Mouse (Mus musculus) thymus, postnatal 10 days (tissue): ENCODE measurements around the gene Mapk3.
"Not testable (repeated sequence)": the region's sequence is repeated elsewhere in the genome, so short reads cannot be mapped to it uniquely, and the experiment has no call there.

Experiments
- DNase-seq, 2 experiments: peaks; one replicate each; pipeline ENCODE4 v3.0.0; 2021; ENCODE audit warnings: low spot score in 2 of 2

Gene Mapk3

DNA sequence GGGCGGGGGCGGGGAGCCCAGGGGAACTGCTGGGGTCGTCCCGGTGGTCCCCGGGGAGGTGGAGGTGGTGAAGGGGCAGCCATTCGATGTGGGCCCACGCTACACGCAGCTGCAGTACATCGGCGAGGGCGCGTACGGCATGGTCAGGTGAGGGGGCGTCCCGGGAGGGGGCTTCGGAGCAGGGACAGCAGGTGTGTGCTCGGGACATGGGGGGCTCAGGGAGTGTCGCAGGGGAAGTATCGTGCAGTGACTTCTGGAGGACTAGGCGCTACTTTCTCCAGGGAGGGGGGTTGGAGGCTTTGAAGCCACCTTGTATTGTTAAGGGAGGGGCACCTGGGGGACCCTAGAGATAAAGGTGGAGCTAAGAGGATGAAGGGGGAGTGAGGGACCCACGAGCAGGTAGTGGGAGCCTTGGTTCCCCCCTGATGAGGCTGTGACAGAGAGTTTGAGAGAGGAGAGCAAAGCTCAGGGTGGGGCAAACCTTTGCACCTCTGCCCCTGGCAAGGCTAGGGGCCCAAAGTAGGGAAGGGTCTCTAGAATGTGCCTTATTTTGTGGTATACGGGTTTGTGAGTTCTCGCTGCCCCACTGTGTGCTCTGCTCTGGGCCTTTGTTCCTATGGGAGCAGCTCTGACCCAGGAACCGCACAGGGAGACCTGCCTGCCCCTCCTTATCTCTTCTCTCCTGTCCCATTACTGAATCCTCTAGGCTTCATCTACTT, 430 bp downstream of the Mapk3 start:
- DNase-seq: peak in 1 of 2 experiments; percentile 68

- DNase-seq: no peak
These were observed 996 bp downstream of the Mapk3 start for GRCm38 (mm10) chr7:126760391-126760802.

DNA sequence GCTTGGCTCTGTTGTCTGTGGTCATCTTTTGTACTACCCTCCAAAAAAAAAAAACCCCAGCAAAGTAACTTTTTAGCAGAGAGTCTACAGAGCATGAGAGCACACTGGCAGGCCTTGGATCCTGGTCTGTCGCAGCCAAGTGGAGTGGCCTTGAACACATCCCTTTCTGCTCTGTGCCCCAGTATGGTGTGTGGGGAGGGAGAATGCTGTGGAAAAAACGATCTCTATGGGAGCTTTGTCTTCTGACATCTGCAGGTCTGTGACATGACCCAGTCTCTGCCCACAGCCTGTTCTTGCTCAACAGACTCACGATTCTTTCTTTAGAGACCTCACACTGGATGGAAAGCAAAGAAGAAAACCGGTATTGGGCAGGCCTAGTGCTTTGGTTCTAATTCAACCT, 1.6 kb downstream of the Mapk3 start:
- no peak for DNase-seq

GRCm38 (mm10) chr7:126761529-126762067, 2.2 kb downstream of the Mapk3 start:
- no peak for DNase-seq

- no peak for DNase-seq
These were observed 3.1 kb downstream of the Mapk3 start for GRCm38 (mm10) chr7:126762471-126763008.

- DNase-seq: no peak
These were observed 6.1 kb downstream of the Mapk3 start for GRCm38 (mm10) chr7:126765540-126765939.

DNA sequence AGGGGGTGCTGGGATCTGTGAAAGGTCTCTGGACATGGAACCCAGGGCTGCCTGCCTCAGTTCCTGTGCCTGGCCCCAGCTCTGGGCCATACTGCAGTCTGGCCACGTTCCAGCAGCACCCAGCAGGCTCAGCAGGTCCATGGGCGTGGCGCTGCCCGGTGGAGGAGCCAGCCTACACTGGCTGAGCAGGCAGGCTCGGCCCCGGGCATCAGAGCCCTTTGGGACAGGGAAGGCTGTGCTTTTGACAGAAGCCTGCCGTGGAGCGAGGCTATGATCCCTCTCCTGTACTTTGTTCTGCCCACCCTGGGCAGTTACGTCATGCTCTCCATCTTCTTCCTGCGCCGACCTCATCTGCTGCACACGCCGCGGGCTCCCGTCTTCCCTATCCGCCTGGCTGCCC, 6.8 kb downstream of the Mapk3 start, which contains the start of gene Gdpd3:
Gene Gdpd3 (plus strand): TSS at position 134 of the 400 bp plus-strand sequence.
- DNase-seq: no peak

DNA sequence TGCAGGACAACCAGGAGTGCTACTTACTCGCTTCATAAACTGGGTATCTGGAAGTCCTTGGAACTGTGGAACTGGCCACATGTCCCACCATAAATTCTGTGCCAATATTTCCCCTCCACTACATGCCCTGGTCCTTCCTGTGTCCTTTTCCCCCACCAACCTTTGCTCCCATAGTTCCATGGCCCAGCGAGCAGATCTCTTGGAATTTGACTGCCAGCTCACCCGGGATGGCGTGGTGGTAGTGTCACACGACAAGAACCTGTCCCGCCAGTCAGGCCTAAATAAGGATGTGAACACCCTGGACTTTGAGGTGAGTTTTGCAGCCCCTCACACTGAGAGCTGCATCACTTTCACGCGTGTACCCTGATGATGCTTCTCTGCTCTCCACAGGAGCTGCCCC, 7.6 kb downstream of the Mapk3 start:
- DNase-seq: no peak

- DNase-seq: no peak
These were observed 11.4 kb downstream of the Mapk3 start for GRCm38 (mm10) chr7:126770784-126771183.

- no peak for DNase-seq
These were observed 13.9 kb downstream of the Mapk3 start for GRCm38 (mm10) chr7:126773351-126773750.

DNA sequence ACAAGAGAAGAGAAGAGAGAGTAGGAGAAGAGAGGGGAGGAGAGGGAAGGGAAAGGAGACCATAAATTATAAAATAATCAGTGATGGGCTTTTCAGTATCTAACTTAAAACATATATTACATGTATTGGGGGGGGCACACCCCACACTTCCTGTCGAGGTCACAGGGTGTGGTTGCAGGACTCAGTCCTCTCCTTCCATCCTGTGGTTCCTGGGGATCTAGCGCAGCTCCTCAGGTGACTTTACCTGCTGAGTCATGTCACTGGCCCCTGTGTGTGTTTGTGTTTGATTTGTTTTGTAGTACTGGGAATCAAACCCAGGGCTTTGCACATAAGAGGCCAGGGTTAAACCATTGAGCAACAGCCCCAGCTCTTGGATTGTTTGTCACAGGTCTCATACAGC, 15.1 kb downstream of the Mapk3 start:
- no peak for DNase-seq

- no peak for DNase-seq
These were observed 16.0 kb downstream of the Mapk3 start for GRCm38 (mm10) chr7:126775185-126775977.

DNA sequence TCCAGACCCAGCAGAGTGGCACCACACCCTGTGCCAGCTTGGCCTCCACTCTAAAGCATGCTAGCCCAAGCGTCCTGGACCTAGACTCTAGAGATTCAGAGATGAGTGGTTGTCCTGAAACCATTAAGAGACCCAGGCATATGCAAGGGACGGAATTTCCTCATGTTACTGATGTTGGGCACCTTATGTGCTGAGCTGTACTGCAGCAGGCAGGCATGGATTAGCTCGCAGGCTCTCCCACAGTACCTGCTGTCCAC, 16.5 kb downstream of the Mapk3 start:
- DNase-seq: no peak

DNA sequence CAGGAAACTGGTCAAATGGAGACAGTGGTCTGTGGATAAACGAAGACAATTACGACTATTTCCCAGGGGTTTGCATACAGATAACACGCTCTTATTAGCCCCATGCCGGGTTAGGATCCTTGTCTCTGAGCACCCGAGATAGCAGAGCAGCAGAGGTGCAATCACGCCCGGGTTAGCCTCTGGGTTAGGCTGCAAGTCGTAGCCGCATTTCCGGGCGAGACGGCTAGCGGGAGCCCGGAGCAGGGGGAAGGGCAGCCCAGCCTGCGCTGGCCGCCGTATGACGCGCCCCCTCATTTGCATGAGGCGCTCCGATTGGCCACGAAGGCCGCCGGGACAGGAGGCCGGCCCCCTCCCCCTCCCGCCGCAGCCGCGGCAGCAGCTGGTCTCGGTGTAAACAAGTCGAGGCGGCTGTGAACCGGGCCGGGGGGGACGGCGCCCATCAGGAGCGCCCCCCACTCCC, 17.2 kb downstream of the Mapk3 start, which contains the start of gene Ypel3:
Gene Ypel3 (plus strand): TSS at position 358 of the 460 bp plus-strand sequence.
- peak; percentile 94 to 95 for DNase-seq

- peak in 1 of 2 experiments; percentile 24 for DNase-seq
These were observed 18.1 kb downstream of the Mapk3 start for GRCm38 (mm10) chr7:126777476-126777875.

DNA sequence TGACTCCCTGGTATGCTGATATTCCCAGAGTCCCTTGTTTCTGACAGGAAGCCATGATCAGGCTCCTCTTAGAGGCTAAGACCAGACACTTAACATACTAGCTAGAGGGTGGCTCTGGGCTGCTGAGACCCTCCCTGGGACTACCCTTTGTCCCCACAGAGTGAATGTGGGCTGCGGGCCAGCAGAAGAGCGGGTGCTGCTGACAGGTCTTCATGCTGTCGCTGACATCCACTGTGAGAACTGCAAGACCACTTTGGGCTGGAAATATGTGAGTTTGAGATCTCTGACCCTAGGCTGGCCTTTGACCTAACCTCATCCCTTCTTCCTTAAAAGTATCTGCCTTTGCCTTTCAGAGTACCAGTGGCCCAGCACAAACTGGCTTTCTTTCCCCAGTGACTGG, 18.7 kb downstream of the Mapk3 start:
- DNase-seq: no peak

GRCm38 (mm10) chr7:126779101-126779500, 19.7 kb downstream of the Mapk3 start:
- not testable (repeated sequence) for DNase-seq

DNA sequence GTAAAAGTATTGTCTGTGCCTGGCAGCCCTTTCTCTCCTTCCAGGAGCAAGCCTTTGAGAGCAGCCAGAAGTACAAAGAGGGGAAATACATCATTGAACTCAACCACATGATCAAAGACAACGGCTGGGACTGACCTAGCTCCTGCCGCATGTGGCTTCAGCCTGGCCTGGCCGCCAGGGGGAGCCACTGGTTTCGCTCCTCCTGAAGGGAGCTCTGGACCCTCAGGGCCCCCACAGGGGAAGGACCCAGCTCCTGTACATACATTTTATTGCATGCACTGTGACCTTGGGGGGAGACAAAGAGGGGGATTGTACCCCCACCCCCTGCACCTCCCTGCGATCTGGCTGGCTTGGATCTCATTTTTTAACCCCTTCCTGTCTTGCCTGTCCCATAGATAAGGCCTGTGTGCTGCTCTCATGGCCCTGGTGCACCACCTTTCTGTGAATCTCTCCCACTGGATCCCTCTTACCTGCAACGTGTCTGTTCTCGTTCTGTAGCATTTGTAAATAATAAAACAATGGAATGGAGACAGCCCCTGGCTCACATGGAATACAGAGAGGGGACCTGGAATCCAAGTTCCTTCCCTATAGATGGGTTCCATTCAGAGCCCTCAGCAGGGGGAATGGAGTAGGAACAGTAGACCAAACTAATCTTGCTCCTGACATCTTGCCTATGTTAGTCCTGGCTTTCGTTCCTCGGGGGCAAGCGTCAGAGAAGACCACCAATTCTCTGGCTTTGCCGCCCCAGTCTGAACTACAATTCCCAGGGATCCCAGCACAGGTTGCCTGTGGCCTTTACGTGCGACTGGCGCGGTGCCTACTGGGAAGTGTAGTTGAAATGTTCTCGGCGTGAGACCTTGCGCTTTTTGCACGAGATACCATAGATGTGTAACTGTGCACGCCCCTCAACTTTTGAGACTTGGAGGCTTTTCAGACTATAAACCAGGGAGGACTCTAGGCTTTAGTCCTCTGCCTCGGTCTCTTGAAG, 20.9 kb downstream of the Mapk3 start:
- DNase-seq: peak; percentile 81 to 94

DNA sequence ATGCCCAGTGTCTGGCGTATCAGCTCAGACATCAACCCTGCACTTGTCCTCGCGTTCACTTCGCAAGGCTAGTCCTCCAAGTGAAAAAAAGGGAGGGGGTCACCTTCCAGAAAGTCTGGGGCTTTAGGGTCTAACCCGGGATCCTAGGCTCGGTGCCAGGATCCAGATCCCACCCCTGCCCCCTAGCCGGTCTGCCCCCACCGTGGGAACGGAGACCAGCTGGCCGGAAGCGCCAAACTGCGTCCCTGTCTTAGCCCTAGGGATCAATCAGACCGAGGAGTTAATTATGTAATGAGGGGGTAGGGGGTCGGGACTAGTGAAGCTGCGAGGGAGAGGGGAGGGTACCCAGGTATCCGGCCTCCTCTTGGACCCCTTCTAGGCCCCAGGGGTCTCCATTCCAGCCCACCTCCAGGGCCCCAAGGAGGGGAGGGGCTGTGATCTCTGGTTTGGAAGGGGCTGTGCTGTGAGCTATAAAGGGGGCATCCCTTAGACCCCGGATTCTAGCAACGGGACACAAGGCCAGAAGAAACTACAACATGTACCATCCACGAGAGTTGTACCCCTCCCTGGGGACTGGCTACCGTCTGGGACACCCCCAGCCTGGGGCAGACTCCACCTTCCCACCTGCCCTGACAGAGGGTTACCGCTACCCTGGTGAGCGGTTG, 21.7 kb downstream of the Mapk3 start, which contains the start of gene Tbx6:
Gene Tbx6 (plus strand): TSS at position 513 of the 665 bp plus-strand sequence.
- peak in 1 of 2 experiments; percentile 31 for DNase-seq

- no peak for DNase-seq
These were observed 22.4 kb downstream of the Mapk3 start for GRCm38 (mm10) chr7:126781661-126782370.
